Mouse (Mus musculus) CH12.LX (cell line): ENCODE results near the gene Arpc5. TPM values are rescaled to one million over a fixed set of nuclear protein-coding genes. Genes with fewer than 3 reads are reported as not detected.

Source experiments
- DNase-seq: peaks from one replicate; pipeline ENCODE4 v3.0.0-alpha.2; 2013; ENCODE audit errors: extremely low read depth
- H3K27ac ChIP-seq: 2 replicates; pipeline ENCODE4 v1.5.1; 2012; ENCODE audit warnings: low read depth, mild to moderate bottlenecking, control low read depth, moderate library complexity; ENCODE audit not compliant: insufficient read depth
- H3K27me3 ChIP-seq: replicated peaks from 2 replicates; pipeline ENCODE3; 2012; ENCODE audit warnings: inconsistent platforms
- H3K36me3 ChIP-seq, 2 experiments: replicated peaks in 1 of 2; 2 replicates each; pipeline versions ENCODE3 to v1.6.1; 2012; ENCODE audit warnings: inconsistent platforms in 1 of 2, low read length in 1 of 2, mild to moderate bottlenecking in 1 of 2, mixed read lengths in 1 of 2, moderate library complexity in 1 of 2; ENCODE audit not compliant: control insufficient read depth in 1 of 2, insufficient read depth in 1 of 2
- H3K4me1 ChIP-seq, 2 experiments: 2 replicates each; pipeline ENCODE4 v1.6.1; 2012; ENCODE audit warnings: inconsistent platforms in 1 of 2, moderate library complexity in 1 of 2; ENCODE audit not compliant: insufficient read depth in 2 of 2, control insufficient read depth in 1 of 2
- H3K4me2 ChIP-seq: 2 replicates; pipeline ENCODE4 v1.6.1; 2012; ENCODE audit warnings: low read depth, mild to moderate bottlenecking, control low read depth; ENCODE audit not compliant: poor library complexity, insufficient read depth, severe bottlenecking
- H3K4me3 ChIP-seq, 3 experiments: fragments of 150-350 bp in 1 of 3; sonication (generic) in 1 of 3; replicated peaks in 1 of 3; 2 replicates each; pipeline versions ENCODE3 to v1.5.1; 2011 to 2012; ENCODE audit warnings: low read depth in 2 of 3, low read length in 2 of 3, mild to moderate bottlenecking in 2 of 3, moderate library complexity in 2 of 3, control low read depth in 1 of 3, improper control_type of control experiment in 1 of 3, inconsistent platforms in 1 of 3, mixed read lengths in 1 of 3; ENCODE audit not compliant: poor library complexity in 1 of 3
- H3K79me2 ChIP-seq: replicated peaks from 2 replicates; pipeline ENCODE4 v1.6.1; 2012; ENCODE audit warnings: mild to moderate bottlenecking, moderate library complexity; ENCODE audit not compliant: control insufficient read depth, poor library complexity, insufficient read depth, severe bottlenecking; ENCODE audit errors: extremely low read depth
- H3K9ac ChIP-seq: 2 replicates; pipeline ENCODE4 v1.6.1; 2012; ENCODE audit warnings: low read depth, mild to moderate bottlenecking, control low read depth, moderate library complexity; ENCODE audit not compliant: insufficient read depth
- H3K9me3 ChIP-seq: replicated peaks from 2 replicates; pipeline ENCODE3; 2012; ENCODE audit warnings: low read length, inconsistent platforms, mixed read lengths
- BHLHE40 ChIP-seq: IDR thresholded peaks from 2 replicates; pipeline ENCODE4 v1.6.1; 2011; ENCODE audit warnings: mild to moderate bottlenecking, low read depth, low read length, improper control_type of control experiment
- CHD2 ChIP-seq: IDR thresholded peaks from 2 replicates; pipeline ENCODE4 v1.6.1; 2011; ENCODE audit warnings: low read length, improper control_type of control experiment
- CTCF ChIP-seq, 2 experiments: IDR thresholded peaks in 1 of 2; conservative IDR thresholded peaks in 1 of 2; 2 replicates each; pipeline ENCODE4 v1.5.1; 2011 to 2012; ENCODE audit warnings: low read depth in 2 of 2, low read length in 2 of 2, improper control_type of control experiment in 1 of 2, inconsistent platforms in 1 of 2, mild to moderate bottlenecking in 1 of 2, moderate library complexity in 1 of 2
- ELF1 ChIP-seq: IDR thresholded peaks from 2 replicates; pipeline ENCODE4 v1.6.1; 2014; ENCODE audit warnings: low read depth, mild to moderate bottlenecking, inconsistent platforms, low read length, improper control_type of control experiment
- EP300 ChIP-seq: IDR thresholded peaks from 2 replicates; pipeline ENCODE4 v1.6.1; 2011; ENCODE audit warnings: low read length, improper control_type of control experiment
- ETS1 ChIP-seq: conservative IDR thresholded peaks from 2 replicates; pipeline ENCODE4 v1.6.1; 2012; ENCODE audit warnings: low read depth, mild to moderate bottlenecking, inconsistent platforms, low read length, improper control_type of control experiment, moderate library complexity
- GABPA ChIP-seq: IDR thresholded peaks from 2 replicates; pipeline ENCODE4 v1.6.1; 2012; ENCODE audit warnings: low read depth, low read length, improper control_type of control experiment, inconsistent platforms; ENCODE audit not compliant: insufficient replicate concordance
- HCFC1 ChIP-seq: IDR thresholded peaks from 2 replicates; pipeline ENCODE4 v1.6.1; 2012; ENCODE audit warnings: low read depth, mild to moderate bottlenecking, inconsistent platforms, low read length, improper control_type of control experiment
- IRF4 ChIP-seq: IDR thresholded peaks from 2 replicates; pipeline ENCODE4 v1.6.1; 2014; ENCODE audit warnings: low read depth, mild to moderate bottlenecking, inconsistent platforms, low read length, improper control_type of control experiment
- JUN ChIP-seq: IDR thresholded peaks from 2 replicates; pipeline ENCODE4 v1.6.1; 2011; ENCODE audit warnings: low read depth, mild to moderate bottlenecking, low read length, improper control_type of control experiment, moderate library complexity; ENCODE audit not compliant: insufficient read depth
- JUND ChIP-seq: conservative IDR thresholded peaks from 2 replicates; pipeline ENCODE4 v1.6.1; 2011; ENCODE audit warnings: low read depth, low read length, improper control_type of control experiment
- KAT2A ChIP-seq: IDR thresholded peaks from 2 replicates; pipeline ENCODE4 v1.6.1; 2012; ENCODE audit warnings: low read length, improper control_type of control experiment, inconsistent platforms; ENCODE audit not compliant: insufficient replicate concordance
- MAX ChIP-seq: IDR thresholded peaks from 2 replicates; pipeline ENCODE4 v1.6.1; 2011; ENCODE audit warnings: low read length, improper control_type of control experiment
- MAZ ChIP-seq: IDR thresholded peaks from 2 replicates; pipeline ENCODE4 v1.6.1; 2012; ENCODE audit warnings: low read depth, mild to moderate bottlenecking, inconsistent platforms, low read length, improper control_type of control experiment, moderate library complexity
- MEF2A ChIP-seq: IDR thresholded peaks from 2 replicates; pipeline ENCODE4 v1.6.1; 2014; ENCODE audit warnings: low read depth, mild to moderate bottlenecking, inconsistent platforms, low read length, improper control_type of control experiment, borderline replicate concordance
- MXI1 ChIP-seq: IDR thresholded peaks from 2 replicates; pipeline ENCODE4 v1.6.1; 2011; ENCODE audit warnings: mild to moderate bottlenecking, low read depth, low read length, improper control_type of control experiment
- MYC ChIP-seq: IDR thresholded peaks from 2 replicates; pipeline ENCODE4 v1.6.1; 2011; ENCODE audit warnings: low read depth, mild to moderate bottlenecking, improper control_type of control experiment, low read length
- NELFE ChIP-seq: IDR thresholded peaks from 2 replicates; pipeline ENCODE4 v1.6.1; 2011; ENCODE audit warnings: low read depth, low read length, improper control_type of control experiment
- POLR2A ChIP-seq: IDR thresholded peaks from 2 replicates; pipeline ENCODE4 v1.6.1; 2011; ENCODE audit warnings: low read depth, mild to moderate bottlenecking, improper control_type of control experiment, low read length
- SIN3A ChIP-seq: IDR thresholded peaks from 2 replicates; pipeline ENCODE4 v1.6.1; 2012; ENCODE audit warnings: low read length, improper control_type of control experiment, inconsistent platforms
- SMC3 ChIP-seq: IDR thresholded peaks from 2 replicates; pipeline ENCODE4 v1.6.1; 2011; ENCODE audit warnings: low read depth, low read length, improper control_type of control experiment
- TCF12 ChIP-seq: IDR thresholded peaks from 2 replicates; pipeline ENCODE4 v1.6.1; 2014; ENCODE audit warnings: low read depth, mild to moderate bottlenecking, inconsistent platforms, low read length, improper control_type of control experiment
- USF1 ChIP-seq: IDR thresholded peaks from 2 replicates; pipeline ENCODE4 v1.6.1; 2014; ENCODE audit warnings: low read depth, mild to moderate bottlenecking, inconsistent platforms, low read length, improper control_type of control experiment
- USF2 ChIP-seq: conservative IDR thresholded peaks from 2 replicates; pipeline ENCODE4 v1.6.1; 2011; ENCODE audit warnings: low read depth, low read length, improper control_type of control experiment
- ZC3H11A ChIP-seq: IDR thresholded peaks from 2 replicates; pipeline ENCODE4 v1.6.1; 2012; ENCODE audit warnings: low read depth, mild to moderate bottlenecking, inconsistent platforms, low read length, improper control_type of control experiment
- ZMIZ1 ChIP-seq: IDR thresholded peaks from 2 replicates; pipeline ENCODE4 v1.6.1; 2012; ENCODE audit warnings: low read depth, mild to moderate bottlenecking, inconsistent platforms, low read length, improper control_type of control experiment
- ZNF384 ChIP-seq: IDR thresholded peaks from 2 replicates; pipeline ENCODE4 v1.6.1; 2012; ENCODE audit warnings: low read depth, low read length, improper control_type of control experiment, inconsistent platforms
- dilution Hi-C: fragments of 300-500 bp; cut with MboI; formaldehyde crosslinking; loops from 2 replicates; pipeline ENCODE4 v1.14.3; 2020; ENCODE audit warnings: low sequenced_read_pairs; ENCODE audit not compliant: extremely low pct_unique_long_range_greater_than_20kb, extremely low pct_ligation_motif_present
- in situ Hi-C: fragments of 300-500 bp; cut with MboI; formaldehyde crosslinking; loops from 3 replicates; pipeline ENCODE4 v1.14.3; 2019; ENCODE audit warnings: low sequenced_read_pairs, low pct_ligation_motif_present, low pct_unique_long_range_greater_than_20kb, mixed read lengths
- polyA plus RNA-seq: library from polyadenylated mRNA; unstranded; fragments of >175 nt; gene quantifications from 2 replicates; pipeline ENCODE4 v1.2.1, GENCODE M21; 2012; ENCODE audit warnings: low read depth; ENCODE audit not compliant: insufficient read length
- total RNA-seq, 2 experiments: library from RNA; depleted of rRNA; stranded (reverse); fragments of 300-350 nt in 1 of 2; fragments of >200 nt in 1 of 2; gene quantifications; 2 replicates each; pipeline ENCODE4 v1.2.3; 2012 to 2014

Gene Arpc5
- total and polyA plus RNA-seq, 3 experiments: 125 to 399 (median 232) TPM

GRCm38 (mm10) chr1:152817027-152817769 is 50.9 kb downstream of the Arpc5 start:
- peak overlapping the region; percentile 2 for H3K9ac ChIP-seq
- H3K27ac ChIP-seq: peak overlapping the region; percentile 96
- TF ChIP-seq BHLHE40: peak; percentile 40
- no peak for TF ChIP-seq ZC3H11A
- TF ChIP-seq GABPA: no peak
- TF ChIP-seq IRF4: peak; percentile 14; the same call in 1 of the 2 replicates
- TF ChIP-seq SMC3: no peak
- TF ChIP-seq TCF12: peak; percentile 13; the same call in 1 of the 2 replicates
- TF ChIP-seq JUND: peak; percentile 74
- 0 out of 2 replicates have a peak, but pooled peaks have one; percentile 41 for TF ChIP-seq SIN3A
- TF ChIP-seq POLR2A: peak; percentile 24; the same call in 1 of the 2 replicates
- TF ChIP-seq HCFC1: no peak; the same call in 1 of the 2 replicates
- peak; percentile 62 for TF ChIP-seq EP300
- peak; percentile 52; the same call in 1 of the 2 replicates for TF ChIP-seq USF2
- peak; percentile 20; the same call in 1 of the 2 replicates for TF ChIP-seq MAX
- peak; percentile 96 for TF ChIP-seq ZNF384
- peak; percentile 42; the same call in 1 of the 2 replicates for TF ChIP-seq JUN
- TF ChIP-seq USF1: peak; percentile 76
- TF ChIP-seq ELF1: peak; percentile 47; the same call in 1 of the 2 replicates
- peak; percentile 72; the same call in 1 of the 2 replicates for TF ChIP-seq ETS1
- H3K27me3 ChIP-seq: no peaks in the 10 kb centered on the region
- dilution Hi-C loops (no loop called here), in situ Hi-C loops (no loop called here)
- DNase-seq: peak; percentile 94
- H3K36me3 ChIP-seq: peaks cover 56 to 83% of the 10 kb centered on the region in 2 experiments
- peaks cover 22 to 65% of the 10 kb centered on the region in 2 experiments for H3K4me1 ChIP-seq
- H3K79me2 ChIP-seq: peaks cover 3% of the 10 kb centered on the region
- peak overlapping the region in 1 of 3 experiments; percentile 22 for H3K4me3 ChIP-seq
- H3K4me2 ChIP-seq: peak overlapping the region; percentile 33
- no peaks in the 10 kb centered on the region for H3K9me3 ChIP-seq

DNA sequence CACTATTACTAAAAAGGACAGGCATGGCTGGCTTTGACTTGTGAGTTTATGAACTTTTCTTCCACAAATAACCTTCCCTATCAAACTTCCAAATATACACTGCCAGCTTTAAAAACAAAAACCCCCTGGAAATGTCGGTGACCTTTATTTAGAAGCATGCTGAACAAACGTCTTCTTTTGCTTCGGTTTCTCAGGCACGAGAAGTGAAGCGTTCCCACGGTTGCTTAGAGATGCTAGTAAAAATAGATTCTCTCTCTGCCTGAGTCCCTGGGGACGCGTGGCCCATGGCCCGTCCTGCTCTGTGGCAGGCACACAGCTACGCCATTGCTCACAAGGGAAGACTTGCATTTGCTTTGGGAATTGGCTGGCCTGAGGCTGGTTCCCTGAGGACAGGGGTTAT is 51.5 kb downstream of the Arpc5 start:
- H3K36me3 ChIP-seq: peaks cover 61 to 86% of the 10 kb centered on the region in 2 experiments
- dilution Hi-C loops: no loop called here

More for the DNA sequence above, 51.5 kb downstream of the Arpc5 start:
- peak; percentile 87 for DNase-seq
- Histone ChIP-seq H3K4me2 (peak overlapping the region; percentile 33), H3K4me3 (no peak overlapping the region), H3K79me2 (peaks cover 3% of the 10 kb centered on the region), H3K27ac (peak overlapping the region; percentile 96), H3K27me3 (no peaks in the 10 kb centered on the region), H3K9me3 (peaks cover 3% of the 10 kb centered on the region), H3K9ac (peak overlapping the region; percentile 2), H3K4me1 (peaks cover 22 to 66% of the 10 kb centered on the region in 2 experiments)
- in situ Hi-C loops: no loop called here
- TF ChIP-seq MAX (0 out of 2 replicates have a peak, but pooled peaks have one; percentile 16), CTCF (conservative IDR thresholded peaks at IDR 0.05 in 1 of 2, IDR thresholded peaks at IDR 0.05 in 1 of 2; ENCODE audit: low read depth in 2 of 2, low read length in 2 of 2) (no peak), BHLHE40 (peak; percentile 70), MYC (0 out of 2 replicates have a peak, but pooled peaks have one; percentile 12), ZMIZ1 (no peak), USF2 (no peak), POLR2A (0 out of 2 replicates have a peak, but pooled peaks have one; percentile 1), ZNF384 (no peak), IRF4 (no peak), NELFE (peak; percentile 38; the same call in 1 of the 2 replicates), MEF2A (peak; percentile 95), SIN3A (peak; percentile 79), MXI1 (peak; percentile 71), KAT2A (no peak), ELF1 (peak; percentile 6; the same call in 1 of the 2 replicates), MAZ (no peak), JUND (no peak; the same call in 1 of the 2 replicates), CHD2 (0 out of 2 replicates have a peak, but pooled peaks have one; percentile 20), ETS1 (peak; percentile 50)
